Mouse (Mus musculus) lung, adult 18-20 months (tissue): ENCODE measurements around the gene Vamp3.
A peak's percentile ranks its signal among the peaks of the same experiment; 100 is the strongest.
"Not testable (repeated sequence)": the region's sequence is repeated elsewhere in the genome, so short reads cannot be mapped to it uniquely, and the experiment has no call there.

ENCODE experiments used
- DNase-seq, 2 experiments: peaks; one replicate each; pipeline ENCODE4 v3.0.0; 2022; ENCODE audit warnings: mixed read lengths in 2 of 2

Gene Vamp3

GRCm38 (mm10) chr4:151044037-151044943, 13.5 kb downstream of the Vamp3 start, which contains the start of gene Per3:
Per3 (minus strand) TSS chr4:151044665.
- DNase-seq = peak; percentile 97 to 98

- DNase-seq = peak; percentile 74 to 81
These were observed 14.5 kb downstream of the Vamp3 start for GRCm38 (mm10) chr4:151043281-151043680.

GRCm38 (mm10) chr4:151041506-151041905, 16.3 kb downstream of the Vamp3 start:
- DNase-seq = no peak

GRCm38 (mm10) chr4:151037800-151038199, 20.0 kb downstream of the Vamp3 start:
- DNase-seq = no peak

GRCm38 (mm10) chr4:151036521-151036920, 21.2 kb downstream of the Vamp3 start:
- no peak for DNase-seq

- peak in 1 of 2 experiments; percentile 23 for DNase-seq
These were observed 30.8 kb downstream of the Vamp3 start for GRCm38 (mm10) chr4:151027001-151027400.

GRCm38 (mm10) chr4:151024152-151024551, 33.6 kb downstream of the Vamp3 start:
- DNase-seq = no peak

GRCm38 (mm10) chr4:151017356-151017755, 40.4 kb downstream of the Vamp3 start:
- DNase-seq = not testable (repeated sequence)

- no peak for DNase-seq
These were observed 41.8 kb downstream of the Vamp3 start for GRCm38 (mm10) chr4:151015946-151016345.

- peak; percentile 45 to 68 for DNase-seq
These were observed 47.4 kb downstream of the Vamp3 start for GRCm38 (mm10) chr4:151010316-151010715.

- peak in 1 of 2 experiments; percentile 33 for DNase-seq
These were observed 50.8 kb downstream of the Vamp3 start for GRCm38 (mm10) chr4:151006945-151007344.

GRCm38 (mm10) chr4:151005656-151006318, 52.0 kb downstream of the Vamp3 start:
- DNase-seq = no peak

- DNase-seq = no peak
These were observed 56.4 kb downstream of the Vamp3 start for GRCm38 (mm10) chr4:151001397-151001796.

GRCm38 (mm10) chr4:150998626-150999025, 59.1 kb downstream of the Vamp3 start:
- no peak for DNase-seq
